Mouse (Mus musculus) kidney, postnatal 36 days (tissue): ENCODE measurements at regions not wholly inside any gene's neighbourhood (a gene's known extent, or its start where the extent isn't known, plus 50 kb on each side); places are given as distances from the start of the nearest gene placed in this dataset.

Experiments
- DNase-seq, 2 experiments: peaks; one replicate each; pipeline ENCODE4 v3.0.0; 2021 to 2022; ENCODE audit warnings: mixed read lengths in 2 of 2

DNA sequence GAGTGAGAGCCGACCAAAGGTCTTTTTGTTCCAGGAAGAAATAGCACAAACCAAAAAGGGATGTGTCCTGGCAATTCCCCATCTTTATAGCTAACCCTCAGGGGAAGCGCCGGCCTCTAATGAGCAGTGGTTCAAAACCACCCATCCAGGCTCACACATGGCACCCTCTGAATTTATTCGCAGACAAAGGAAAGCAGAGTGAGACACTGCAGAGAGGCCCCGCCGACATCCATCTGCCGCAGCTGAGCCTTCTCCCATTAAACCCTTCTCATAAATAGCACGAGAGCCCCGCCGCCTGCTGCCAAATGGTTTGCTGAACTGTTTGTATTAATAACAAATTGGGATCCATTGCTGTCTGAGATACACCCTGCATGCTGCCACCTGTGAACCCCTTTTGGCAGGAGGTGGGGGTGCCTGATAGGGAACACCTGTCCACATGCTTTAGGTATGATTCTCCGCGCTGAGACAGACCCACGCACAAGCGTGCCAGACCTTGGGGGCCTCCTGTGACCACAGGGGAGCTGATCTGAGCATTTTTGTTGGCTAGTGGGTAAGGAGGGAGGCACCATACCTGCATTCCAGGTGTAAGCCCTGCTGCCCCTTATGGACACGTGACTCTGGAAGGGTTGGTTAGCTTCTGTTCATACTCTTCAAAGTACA lies 422.6 kb upstream of the Castor2 start:
- DNase-seq: no peak

DNA sequence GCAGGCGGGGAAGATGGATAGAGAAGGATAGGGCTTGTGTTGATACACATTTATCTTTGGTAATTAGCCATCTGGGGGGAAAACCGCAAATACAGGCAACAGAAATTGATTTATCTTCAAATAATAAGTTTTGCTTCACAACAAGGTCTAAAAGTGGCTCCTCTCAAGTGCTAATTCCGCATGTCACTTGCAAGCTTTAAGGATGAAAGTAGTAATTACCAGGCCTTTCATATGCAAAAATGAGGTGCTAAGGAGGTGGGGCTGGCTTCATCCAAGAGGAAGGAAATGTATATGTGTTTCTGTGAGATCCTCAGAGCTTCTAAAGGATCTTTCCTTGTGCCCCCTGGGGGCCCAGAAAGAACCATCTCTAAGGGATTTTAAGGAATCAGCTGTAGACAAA lies 423.9 kb upstream of the Castor2 start:
- no peak for DNase-seq

DNA sequence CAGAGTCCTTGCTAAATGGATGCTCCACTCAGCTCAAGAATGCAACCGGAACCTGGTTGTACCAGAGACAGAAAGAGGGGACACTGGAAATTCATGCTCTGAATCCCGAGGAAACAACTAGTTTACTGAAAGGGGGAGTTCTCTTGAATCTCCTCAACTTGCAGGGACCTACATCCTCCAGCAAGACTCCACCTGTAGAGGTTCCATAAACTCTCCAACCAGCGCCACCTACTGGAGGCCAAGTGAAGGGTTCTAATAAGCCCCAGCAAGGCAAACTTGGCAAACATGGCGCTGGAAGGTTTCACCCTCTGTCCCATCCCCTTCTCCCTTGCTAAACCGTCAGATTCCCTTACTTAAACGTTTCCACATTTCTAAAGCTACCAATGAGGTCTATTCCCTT lies 433.0 kb upstream of the Castor2 start:
- peak; percentile 8 to 72 for DNase-seq

DNA sequence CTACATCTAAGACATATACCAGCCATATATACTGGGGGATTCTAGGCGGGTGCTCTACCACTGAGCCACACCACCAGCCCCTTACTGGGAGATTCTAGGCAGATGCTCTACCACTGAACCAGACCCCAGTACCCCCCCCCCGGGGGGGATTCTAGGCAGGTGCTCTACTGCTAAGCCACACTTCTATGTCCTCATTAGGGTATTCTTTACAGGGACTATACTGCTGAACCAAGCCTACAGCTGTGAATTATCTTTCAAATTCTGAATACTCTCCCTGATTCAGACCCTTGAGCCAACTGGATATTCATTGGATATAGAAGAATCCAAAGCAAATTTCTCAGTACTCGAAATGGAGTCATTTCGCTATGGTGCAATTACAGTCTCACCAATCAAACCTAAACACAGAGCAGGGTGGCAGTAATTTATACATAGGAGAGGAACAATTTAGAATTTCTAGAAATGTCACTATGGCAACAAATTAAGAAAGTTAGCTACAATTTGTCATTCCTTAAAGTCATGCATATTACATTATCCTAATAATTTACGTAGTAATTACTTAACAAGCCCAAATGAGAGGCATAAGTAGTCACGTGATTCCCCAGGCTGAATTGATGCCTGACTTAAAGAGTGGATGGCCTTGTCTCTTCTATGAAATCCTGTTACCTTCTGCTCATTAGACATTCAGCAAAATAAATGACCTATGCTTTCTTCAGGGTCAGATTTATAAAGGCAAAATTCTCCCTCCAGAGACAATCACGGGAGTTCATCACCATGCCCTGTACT lies 436.8 kb upstream of the Castor2 start:
- DNase-seq: no peak

DNA sequence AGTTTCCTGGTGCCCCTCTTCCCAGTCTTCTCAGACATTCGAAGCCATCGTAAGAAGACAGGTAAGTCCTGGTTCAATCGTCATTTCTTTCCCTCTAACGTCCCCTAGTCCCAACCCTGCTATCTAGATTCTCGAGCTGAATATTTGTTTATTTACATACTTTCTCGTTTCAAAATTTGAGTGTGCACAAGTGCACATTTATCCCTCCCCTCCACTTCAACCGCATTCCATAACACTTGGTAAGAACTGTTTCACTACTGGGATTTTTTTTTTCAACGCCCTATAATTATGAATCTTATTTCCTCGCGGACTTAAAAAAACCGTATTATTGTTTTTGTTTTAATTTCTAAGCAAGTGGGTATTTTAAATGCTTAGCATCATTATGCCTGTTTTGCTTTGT lies 439.2 kb upstream of the Castor2 start:
- DNase-seq: no peak

DNA sequence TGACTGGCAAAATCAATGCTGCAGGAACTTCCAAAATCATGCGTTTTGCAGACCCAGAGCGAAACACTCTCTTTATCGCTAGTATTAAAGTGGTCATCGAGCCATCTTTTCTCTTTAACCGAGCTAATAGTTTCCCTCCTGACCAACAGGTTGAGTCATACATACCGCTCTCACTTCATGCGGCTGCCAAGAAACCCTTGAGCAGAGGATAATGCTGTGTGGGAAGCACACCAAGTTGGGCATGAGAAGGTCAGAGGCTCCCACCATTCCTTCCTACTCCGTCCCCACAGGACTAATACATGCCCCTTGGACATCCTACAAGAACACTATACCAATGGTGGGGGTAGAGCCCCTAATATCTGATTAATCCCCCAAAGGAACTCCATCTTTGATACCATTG lies 442.7 kb upstream of the Castor2 start:
- no peak for DNase-seq

DNA sequence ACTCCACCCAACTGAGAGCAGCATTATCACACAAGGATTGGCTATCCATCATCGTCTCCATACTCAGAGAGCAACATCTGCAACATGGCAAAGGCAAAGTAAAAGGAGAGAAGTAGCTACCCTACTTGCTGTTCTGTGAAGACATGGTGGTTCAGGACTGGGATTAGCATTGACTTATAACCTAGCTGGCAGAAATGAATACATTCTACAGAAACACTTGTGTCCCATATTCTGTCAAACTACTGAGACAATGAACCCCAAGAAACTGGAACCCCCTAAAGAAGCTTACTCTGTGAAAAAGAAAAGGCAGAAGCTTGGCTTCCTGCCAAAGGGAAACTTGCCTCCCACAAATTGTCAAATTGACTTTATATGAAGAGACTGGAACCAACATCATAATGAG lies 446.1 kb upstream of the Castor2 start:
- DNase-seq: no peak

DNA sequence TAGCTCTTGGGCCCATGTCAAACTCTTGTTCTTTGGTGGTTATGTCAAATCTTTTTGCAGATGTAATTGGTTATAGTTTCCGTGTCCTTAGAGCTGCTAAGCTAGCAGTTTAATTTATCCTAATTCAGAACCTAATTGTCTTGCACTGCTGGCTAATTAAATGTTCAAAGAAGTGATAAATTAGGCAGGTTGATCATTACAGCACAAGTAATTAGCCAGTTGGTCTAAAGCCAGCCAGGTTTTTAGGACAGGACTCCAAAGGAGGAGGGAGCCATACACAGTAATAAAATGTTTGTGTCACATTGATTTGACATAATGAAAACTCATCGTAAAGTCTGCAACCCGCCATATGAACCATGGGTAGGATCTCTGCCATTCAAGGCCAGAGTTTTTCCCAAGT lies 449.3 kb upstream of the Castor2 start:
- DNase-seq: no peak

DNA sequence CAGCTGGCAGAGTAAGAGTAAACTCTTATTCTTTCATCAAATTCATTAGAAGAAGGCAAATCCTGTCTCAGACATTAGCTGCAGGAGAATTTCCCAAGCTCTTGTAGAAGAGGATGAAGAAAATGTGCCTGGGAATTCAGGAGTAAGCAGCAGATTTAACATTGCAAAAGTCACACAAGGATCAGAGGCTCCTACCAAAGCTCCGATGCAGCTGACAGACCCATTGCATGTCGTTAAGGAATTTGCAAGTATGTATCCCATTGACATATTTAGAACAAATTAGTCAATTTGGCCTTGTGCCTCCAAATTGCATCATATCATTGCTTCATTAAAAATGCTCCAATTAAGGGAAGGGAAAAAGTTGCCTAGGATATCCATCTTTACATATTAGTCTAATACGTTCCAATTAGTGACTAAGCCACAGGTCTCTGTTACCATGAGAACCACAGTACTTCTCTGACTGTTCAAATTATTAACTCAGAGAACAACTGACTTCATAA lies 453.8 kb upstream of the Castor2 start:
- no peak for DNase-seq

DNA sequence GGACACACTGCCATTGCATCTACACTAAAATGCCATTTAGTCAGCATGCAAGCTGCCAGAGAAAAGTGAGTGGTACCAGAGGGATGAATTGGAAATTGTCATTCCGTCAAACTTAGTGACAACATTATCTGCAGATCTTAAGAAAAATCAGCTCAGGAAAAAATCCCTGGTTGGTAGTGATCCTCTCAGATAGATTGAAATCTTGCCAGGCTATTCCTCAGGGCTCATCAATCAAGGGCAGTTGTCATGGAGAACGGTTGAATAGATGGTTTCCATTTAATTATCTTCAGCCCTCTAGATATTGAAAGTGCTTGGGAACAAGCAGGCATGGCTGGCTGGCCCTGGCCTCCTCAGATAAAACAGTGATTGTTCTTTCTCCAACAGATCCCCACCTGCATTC lies 456.2 kb upstream of the Castor2 start:
- no peak for DNase-seq

DNA sequence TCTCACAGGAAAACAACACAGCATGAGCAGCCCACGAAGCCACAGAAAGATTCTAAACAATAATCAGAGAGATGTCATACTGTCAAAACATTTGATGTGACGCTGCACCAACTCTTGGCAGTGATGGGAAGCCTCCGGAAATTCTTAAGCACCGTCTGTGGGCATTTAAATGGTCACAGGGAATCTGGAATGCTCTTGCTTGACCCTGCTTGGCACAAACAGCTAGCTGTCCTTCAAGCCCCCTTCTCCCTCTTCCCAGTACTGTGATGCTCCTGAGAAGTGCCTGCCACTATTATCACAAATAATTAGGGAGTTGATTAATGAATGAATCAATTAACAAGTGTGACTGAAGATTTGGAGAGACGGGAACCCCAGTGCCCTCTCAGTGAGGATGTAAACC lies 465.0 kb upstream of the Castor2 start:
- DNase-seq: no peak

DNA sequence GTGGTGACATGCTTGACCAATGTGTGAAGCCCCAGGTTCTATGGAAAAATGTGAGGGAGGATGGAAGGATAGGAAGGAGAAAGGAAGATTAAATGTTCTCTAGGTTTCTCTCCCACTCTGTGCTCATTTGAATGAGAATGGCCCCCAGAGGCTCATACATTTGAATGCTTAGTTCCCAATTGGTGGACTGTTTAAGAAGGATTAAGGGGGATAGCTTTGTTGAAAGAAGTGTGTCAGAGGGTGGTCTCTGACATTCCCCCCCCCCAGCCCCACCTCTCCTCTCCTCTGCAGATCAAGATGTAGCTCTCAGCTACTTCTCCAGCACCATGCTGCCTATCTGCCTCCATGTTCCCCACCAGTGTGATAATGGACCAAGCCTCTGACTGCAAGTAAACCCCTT lies 467.7 kb upstream of the Castor2 start:
- DNase-seq: no peak

DNA sequence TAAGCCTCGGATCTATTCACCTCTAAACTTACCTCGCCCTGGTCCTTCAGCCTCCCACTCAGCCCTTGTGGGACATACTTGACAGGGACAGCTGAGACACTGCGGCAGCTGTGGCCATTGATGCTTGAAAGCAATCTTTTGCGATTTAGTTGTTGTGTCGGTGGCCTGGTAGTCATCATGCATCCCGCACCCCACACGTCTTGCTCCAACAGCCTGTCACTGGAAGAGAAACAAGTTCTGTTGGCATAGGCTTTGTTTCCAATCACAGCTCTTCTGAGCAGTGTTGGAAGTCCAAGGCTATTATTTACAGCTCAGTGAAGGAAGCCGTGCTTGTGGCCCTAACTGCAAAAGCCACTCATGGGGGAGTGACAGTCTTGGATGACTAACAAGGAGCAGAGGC lies 480.2 kb upstream of the Castor2 start:
- no peak for DNase-seq

DNA sequence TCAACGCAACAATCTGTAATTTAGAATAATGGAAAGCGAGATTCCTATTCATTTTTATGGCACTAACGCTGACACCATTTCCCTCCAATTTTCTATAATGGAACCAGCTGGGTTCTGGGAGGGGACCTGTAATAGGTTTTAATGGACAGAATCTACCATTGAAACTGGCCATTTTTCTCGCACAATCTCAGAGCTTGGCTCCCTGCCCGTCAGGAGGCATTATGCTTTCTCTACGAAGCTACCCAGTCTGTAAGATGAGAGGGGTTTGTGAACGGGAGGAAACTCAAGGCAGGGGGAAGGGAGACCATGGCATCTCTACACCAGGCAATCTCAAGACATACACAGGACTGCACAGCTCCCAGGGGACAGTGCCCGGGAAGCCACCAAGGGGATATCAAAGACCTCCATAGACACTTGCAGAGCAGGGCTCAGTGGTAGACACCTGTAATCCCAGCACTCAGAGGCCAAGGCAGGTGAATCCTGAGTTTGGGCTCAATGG lies 498.2 kb upstream of the Castor2 start:
- no peak for DNase-seq

DNA sequence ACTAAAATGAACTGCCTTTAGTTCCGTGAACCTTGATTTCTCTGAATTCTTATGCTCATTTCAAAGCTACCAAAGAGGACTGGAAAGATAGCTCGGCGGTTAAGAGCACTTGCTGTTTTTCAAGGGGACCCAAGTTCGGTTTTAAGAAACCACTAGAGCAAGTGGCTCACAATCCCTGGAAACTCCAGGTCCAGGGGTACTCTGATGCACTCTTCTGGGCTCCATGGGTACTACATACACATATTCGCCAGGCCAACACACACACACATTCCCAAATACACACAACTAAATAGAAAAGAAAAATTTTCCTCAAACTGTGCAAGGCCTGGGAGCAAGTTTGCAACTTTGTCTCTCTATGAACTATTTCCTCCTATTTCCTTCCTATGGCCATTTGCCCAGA lies 498.9 kb upstream of the Castor2 start:
- DNase-seq: peak in 1 of 2 experiments; percentile 8

DNA sequence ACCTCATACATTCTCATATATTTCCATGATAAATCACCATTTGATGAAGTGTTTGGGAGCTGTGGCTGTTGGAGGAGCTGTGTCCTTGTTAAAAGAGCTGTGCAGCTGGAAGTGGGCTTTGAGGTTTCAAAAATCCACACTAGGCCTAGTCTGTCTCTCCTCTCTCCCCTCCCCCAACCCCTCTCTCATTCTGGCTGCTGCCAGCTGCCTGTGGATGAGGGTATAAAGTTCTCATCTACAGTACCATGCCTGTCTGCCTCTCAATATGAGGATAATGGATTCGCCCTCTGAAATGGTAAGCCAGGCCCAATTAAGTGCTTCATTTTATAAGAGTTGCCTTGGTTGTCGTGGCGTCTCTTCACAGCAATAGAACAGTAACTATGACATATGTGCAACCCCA lies 501.4 kb upstream of the Castor2 start:
- no peak for DNase-seq

DNA sequence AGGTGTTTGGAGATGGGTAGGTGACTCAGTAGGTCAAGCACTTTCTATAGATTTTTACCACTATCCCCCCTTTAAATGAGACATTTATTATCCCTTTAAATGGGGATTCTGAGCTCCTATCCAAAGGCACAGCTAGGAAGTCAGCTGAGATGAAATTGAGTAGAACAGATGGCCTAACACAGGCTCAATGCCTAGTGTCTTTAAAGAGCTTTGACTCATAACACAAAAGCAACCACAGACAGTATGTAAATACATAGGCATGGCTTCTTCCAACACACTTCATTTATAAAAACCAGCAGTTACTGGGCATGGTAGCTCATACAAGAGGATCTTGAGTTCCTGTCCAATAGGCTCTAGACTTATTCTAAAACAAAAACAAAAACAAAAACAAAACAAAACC lies 513.0 kb upstream of the Castor2 start:
- DNase-seq: no peak

DNA sequence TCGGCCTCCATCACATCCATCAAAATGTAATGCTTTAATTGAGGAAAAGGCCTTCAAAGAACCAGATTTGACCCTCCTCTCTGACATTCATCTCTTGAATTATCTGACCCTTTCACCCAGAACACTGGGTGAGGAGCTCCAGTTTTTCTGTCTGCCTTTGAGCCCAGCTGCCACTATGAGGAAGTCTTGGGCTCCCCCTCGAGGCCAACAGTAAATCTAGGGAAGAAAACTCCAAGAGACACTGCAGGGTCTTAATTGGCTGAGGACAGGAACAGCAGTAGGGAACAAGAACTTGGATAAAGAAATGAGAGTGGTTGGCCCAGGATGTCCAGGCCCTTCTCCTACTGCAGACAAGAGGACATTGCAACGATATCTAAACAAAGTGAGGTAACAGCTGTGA lies 514.3 kb upstream of the Castor2 start:
- DNase-seq: peak; percentile 23 to 71

DNA sequence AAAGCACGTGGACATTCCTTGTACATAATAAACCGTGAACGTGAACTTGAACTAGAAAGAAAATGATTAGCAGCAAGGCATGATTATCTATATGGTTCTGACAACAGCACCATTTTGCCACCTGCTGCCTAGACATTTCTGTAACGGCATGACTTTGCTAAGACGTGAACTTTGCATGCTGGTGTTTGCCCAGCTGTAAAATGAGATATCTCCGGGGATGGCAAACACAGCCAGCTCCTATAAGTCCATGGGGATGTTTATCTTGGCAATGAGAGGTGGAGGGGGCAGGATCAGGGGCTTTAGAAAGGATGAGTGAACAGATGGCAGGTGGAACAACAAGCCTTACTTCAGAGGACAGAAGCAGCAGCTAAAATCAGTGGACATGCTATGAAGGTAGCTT lies 522.9 kb upstream of the Castor2 start:
- no peak for DNase-seq

DNA sequence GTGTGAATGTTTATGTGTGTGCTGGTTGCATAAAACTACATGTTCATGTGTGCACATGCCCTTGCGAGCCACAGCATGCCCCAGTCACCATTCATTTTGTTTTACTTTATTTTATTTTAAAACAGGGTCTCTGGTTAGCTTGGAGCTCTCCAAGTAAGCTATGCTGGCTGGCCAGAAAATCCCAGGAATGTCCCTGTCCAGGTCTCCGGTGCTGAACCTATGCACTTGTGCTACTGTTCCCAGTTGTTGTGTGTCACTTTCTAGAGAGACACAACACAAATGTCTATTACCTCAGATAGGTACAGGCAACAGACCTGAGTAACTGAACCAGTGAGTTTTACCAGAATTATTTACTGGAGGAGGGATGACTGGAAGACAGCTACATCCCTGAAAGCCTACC lies 530.4 kb upstream of the Castor2 start:
- peak in 1 of 2 experiments; percentile 5 for DNase-seq

DNA sequence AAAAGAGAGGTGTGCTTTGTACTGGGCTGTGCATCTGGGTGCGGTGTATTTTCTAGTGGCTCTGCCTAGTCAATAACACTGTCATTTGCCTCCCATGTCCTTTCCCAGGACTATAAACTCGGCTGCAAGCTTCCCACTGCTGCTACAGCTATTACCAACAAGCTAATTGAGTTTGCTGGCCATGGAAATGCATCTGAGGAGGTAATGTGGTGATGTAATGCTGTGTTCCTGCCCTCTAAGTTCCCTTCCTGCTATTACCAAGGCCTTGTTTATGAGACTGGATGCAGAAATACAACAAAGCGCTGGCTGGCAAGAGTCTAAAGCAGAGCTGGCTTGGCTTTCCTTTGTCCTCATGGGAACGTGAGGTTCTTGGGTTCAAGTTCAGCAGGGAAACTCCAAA lies 533.0 kb upstream of the Castor2 start:
- no peak for DNase-seq

DNA sequence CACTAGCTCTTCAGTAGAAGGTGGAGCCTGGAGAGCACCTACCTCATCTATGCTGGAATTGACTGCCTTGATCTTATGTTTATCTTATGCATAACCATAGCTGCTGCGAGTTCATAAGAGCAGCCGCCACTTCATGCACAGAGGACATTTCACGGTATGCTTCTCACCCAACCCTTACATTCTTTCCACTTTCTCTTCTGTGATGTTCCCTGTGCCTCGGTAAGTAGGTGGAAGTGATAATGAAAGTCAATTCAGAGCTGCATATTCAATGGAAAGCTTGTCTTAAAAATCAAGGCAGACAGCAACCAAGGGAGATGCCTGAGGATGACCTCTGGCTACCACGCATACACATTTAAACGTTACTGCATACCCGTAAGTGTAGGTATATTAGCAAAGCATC lies 548.9 kb upstream of the Castor2 start:
- no peak for DNase-seq

DNA sequence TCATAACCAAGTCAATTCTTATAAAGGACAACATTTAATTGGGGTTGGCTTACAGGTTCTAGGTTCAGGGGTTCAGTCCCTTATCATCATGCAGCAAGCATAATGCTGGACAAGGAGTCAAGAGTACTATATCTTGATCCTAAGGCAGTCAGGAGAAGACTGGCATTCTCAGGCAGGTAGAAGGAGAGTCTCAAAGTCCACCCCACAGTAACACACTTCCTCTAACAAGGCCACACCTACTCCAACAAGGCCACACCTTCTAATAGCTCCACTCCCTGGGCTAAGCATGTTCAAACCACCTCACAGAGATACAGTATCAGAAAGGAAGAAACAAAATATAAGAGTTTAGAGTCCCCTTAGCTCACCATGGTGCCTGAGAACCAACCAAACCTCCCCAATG lies 557.3 kb upstream of the Castor2 start:
- DNase-seq: no peak

DNA sequence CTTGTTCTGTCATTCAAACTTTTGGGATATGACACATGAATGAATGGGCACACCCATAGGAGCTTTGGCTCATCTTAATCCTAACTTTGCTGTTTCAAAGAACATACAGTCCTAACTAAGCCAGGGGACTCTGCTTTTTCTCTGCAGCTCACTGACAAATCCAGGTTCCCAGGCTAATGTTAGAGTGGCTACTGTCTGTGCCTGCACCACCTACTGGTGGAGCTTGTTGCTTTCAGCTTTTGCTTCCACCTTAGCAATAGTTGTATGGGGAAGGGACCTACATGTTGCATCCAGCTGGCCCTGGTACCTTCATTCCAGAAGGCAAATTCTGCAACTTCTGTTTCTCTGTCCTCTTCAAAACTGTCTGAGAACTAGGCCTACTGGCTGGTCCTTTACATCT lies 566.8 kb upstream of the Castor2 start:
- DNase-seq: peak in 1 of 2 experiments; percentile 15
